ENCODE assay signal across 16 mouse cellular contexts in genomic region chr5:61546632-61547492, GRCm38 (mm10).
DNase-seq lines count a peak whose midpoint lies in the region; ATAC-seq and TF ChIP-seq lines count a peak whose summit lies in the region.
"Had no signal": no experiment of that assay in that cellular context is flagged by ENCODE, and none has a peak within 500 bp of the region (broad histone marks: within the 10 kb centered on the region; RNA-seq: fewer than 3 reads in every experiment).

No protein-coding gene starts in this region.

- H3K36me3 ChIP-seq in hindbrain, embryonic 13.5 days: no peaks in the 10 kb centered on the region
- H3K36me3 ChIP-seq in hindbrain, embryonic 10.5 days: no peaks in the 10 kb centered on the region
- no peaks in the 10 kb centered on the region for H3K36me3 ChIP-seq in neural tube, embryonic 13.5 days
- H3K36me3 ChIP-seq in midbrain, postnatal 0 days (ENCODE audit: insufficient read depth, low read length): no peaks in the 10 kb centered on the region
- H3K36me3 ChIP-seq: heart, embryonic 15.5 days; limb, embryonic 15.5 days; lung, embryonic 15.5 days; midbrain, embryonic 12.5 days had no signal

- no peak for DNase-seq in hindbrain, embryonic 10.5 days (ENCODE audit: low spot score)
- no peak for DNase-seq in neural tube, embryonic 10.5 days (ENCODE audit: extremely low spot score, low spot score)
- peak; percentile 42 for DNase-seq in midbrain, postnatal 0 days (ENCODE audit: low spot score)
- no peak for DNase-seq in thymus, postnatal 10 days (ENCODE audit: low spot score in 2 of 2)
- DNase-seq: adrenal gland, adult 8-10 months; layer of hippocampus, adult 9-11 months; spleen, adult 18-20 months had no signal

- no peak overlapping the region for H3K4me2 ChIP-seq in hindbrain, embryonic 13.5 days
- H3K4me2 ChIP-seq in neural tube, embryonic 13.5 days: no peak overlapping the region
- no peak overlapping the region for H3K4me2 ChIP-seq in midbrain, postnatal 0 days (ENCODE audit: low read depth, low read length, poor library complexity, severe bottlenecking)
- H3K4me2 ChIP-seq: heart, embryonic 15.5 days; limb, embryonic 15.5 days; lung, embryonic 15.5 days; midbrain, embryonic 12.5 days had no signal

- 56% methylated on average over 5 of the region's 5 CpGs for WGBS in hindbrain, embryonic 13.5 days
- WGBS in hindbrain, embryonic 10.5 days: 78% methylated on average over 5 of the region's 5 CpGs
- WGBS in neural tube, embryonic 13.5 days: 55% methylated on average over 5 of the region's 5 CpGs
- WGBS in midbrain, postnatal 0 days: 65% methylated on average over 5 of the region's 5 CpGs

- no peak overlapping the region for H3K4me3 ChIP-seq in hindbrain, embryonic 13.5 days
- H3K4me3 ChIP-seq in hindbrain, embryonic 10.5 days: no peak overlapping the region
- no peak overlapping the region for H3K4me3 ChIP-seq in neural tube, embryonic 13.5 days
- no peak overlapping the region for H3K4me3 ChIP-seq in midbrain, postnatal 0 days (ENCODE audit: low read depth, low read length)
- H3K4me3 ChIP-seq: heart, embryonic 15.5 days; limb, embryonic 15.5 days; lung, embryonic 15.5 days; midbrain, embryonic 12.5 days had no signal

- no peak for TF ChIP-seq CTCF in midbrain, postnatal 0 days (IDR thresholded peaks at IDR 0.05)

- no peaks in the 10 kb centered on the region for H3K9me3 ChIP-seq in hindbrain, embryonic 13.5 days
- no peaks in the 10 kb centered on the region for H3K9me3 ChIP-seq in hindbrain, embryonic 10.5 days
- H3K9me3 ChIP-seq in neural tube, embryonic 13.5 days: no peaks in the 10 kb centered on the region
- no peaks in the 10 kb centered on the region for H3K9me3 ChIP-seq in midbrain, postnatal 0 days (ENCODE audit: low read length)
- H3K9me3 ChIP-seq: heart, embryonic 15.5 days; limb, embryonic 15.5 days; lung, embryonic 15.5 days; midbrain, embryonic 12.5 days had no signal

- H3K4me1 ChIP-seq in hindbrain, embryonic 13.5 days (replicated peaks): 0 out of 2 replicates have a peak, but pooled peaks cover 3% of the 10 kb centered on the region
- no peaks in the 10 kb centered on the region for H3K4me1 ChIP-seq in hindbrain, embryonic 10.5 days (replicated peaks)
- H3K4me1 ChIP-seq in neural tube, embryonic 13.5 days (replicated peaks): no peaks in the 10 kb centered on the region
- no peaks in the 10 kb centered on the region for H3K4me1 ChIP-seq in midbrain, postnatal 0 days (ENCODE audit: insufficient read depth, low read length)
- H3K4me1 ChIP-seq: heart, embryonic 15.5 days; limb, embryonic 15.5 days; lung, embryonic 15.5 days; midbrain, embryonic 12.5 days had no signal

- ATAC-seq in hindbrain, embryonic 13.5 days (ENCODE audit: low FRiP score): peak; percentile 82
- ATAC-seq in neural tube, embryonic 13.5 days (ENCODE audit: low read depth): peak; percentile 82
- no peak for ATAC-seq in midbrain, postnatal 0 days (ENCODE audit: low FRiP score)
- no peak for ATAC-seq in megakaryocyte-erythroid progenitor cell, adult 5-6 weeks (replicated peaks; ENCODE audit: low FRiP score, low TSS enrichment, poor library complexity, severe bottlenecking)
- ATAC-seq: inflammation-experienced regulatory T-cells, adult 6 months had no signal

- H3K27me3 ChIP-seq in hindbrain, embryonic 13.5 days: no peaks in the 10 kb centered on the region
- no peaks in the 10 kb centered on the region for H3K27me3 ChIP-seq in hindbrain, embryonic 10.5 days (ENCODE audit: insufficient read depth, poor library complexity, severe bottlenecking)
- H3K27me3 ChIP-seq in neural tube, embryonic 13.5 days: no peaks in the 10 kb centered on the region
- H3K27me3 ChIP-seq in midbrain, postnatal 0 days (ENCODE audit: insufficient read depth, low read length): no peaks in the 10 kb centered on the region
- H3K27me3 ChIP-seq: heart, embryonic 15.5 days; limb, embryonic 15.5 days; lung, embryonic 15.5 days; midbrain, embryonic 12.5 days had no signal

- H3K9ac ChIP-seq in hindbrain, embryonic 13.5 days: no peak overlapping the region
- H3K9ac ChIP-seq in neural tube, embryonic 13.5 days: no peak overlapping the region
- H3K9ac ChIP-seq in midbrain, postnatal 0 days (replicated peaks; ENCODE audit: low read length, poor library complexity, severe bottlenecking): no peak overlapping the region
- H3K9ac ChIP-seq: heart, embryonic 15.5 days; limb, embryonic 15.5 days; lung, embryonic 15.5 days; midbrain, embryonic 12.5 days had no signal

- H3K27ac ChIP-seq in hindbrain, embryonic 13.5 days: peak overlapping the region; percentile 60; the same call in 1 of the 2 replicates
- H3K27ac ChIP-seq in hindbrain, embryonic 10.5 days: no peak overlapping the region
- H3K27ac ChIP-seq in neural tube, embryonic 13.5 days (replicated peaks): peak overlapping the region; percentile 64
- H3K27ac ChIP-seq in midbrain, postnatal 0 days (ENCODE audit: low read depth, low read length): no peak overlapping the region
- H3K27ac ChIP-seq: heart, embryonic 15.5 days; kidney, postnatal 0 days; limb, embryonic 15.5 days; lung, embryonic 15.5 days; midbrain, embryonic 12.5 days had no signal

Comparison
In these comparisons a context has a peak if more than half of its experiments do, and no peak if none do; other contexts are left out.
1. H3K27ac ChIP-seq: peak in hindbrain, embryonic 13.5 days (single experiment) and neural tube, embryonic 13.5 days (single experiment); none in hindbrain, embryonic 10.5 days (single experiment) and midbrain, postnatal 0 days (single experiment).
2. ATAC-seq: peak in hindbrain, embryonic 13.5 days (single experiment) and neural tube, embryonic 13.5 days (single experiment); none in midbrain, postnatal 0 days (single experiment) and megakaryocyte-erythroid progenitor cell, adult 5-6 weeks (single experiment).